22 mouse cellular contexts compared by ENCODE assay signal in the genomic region with DNA sequence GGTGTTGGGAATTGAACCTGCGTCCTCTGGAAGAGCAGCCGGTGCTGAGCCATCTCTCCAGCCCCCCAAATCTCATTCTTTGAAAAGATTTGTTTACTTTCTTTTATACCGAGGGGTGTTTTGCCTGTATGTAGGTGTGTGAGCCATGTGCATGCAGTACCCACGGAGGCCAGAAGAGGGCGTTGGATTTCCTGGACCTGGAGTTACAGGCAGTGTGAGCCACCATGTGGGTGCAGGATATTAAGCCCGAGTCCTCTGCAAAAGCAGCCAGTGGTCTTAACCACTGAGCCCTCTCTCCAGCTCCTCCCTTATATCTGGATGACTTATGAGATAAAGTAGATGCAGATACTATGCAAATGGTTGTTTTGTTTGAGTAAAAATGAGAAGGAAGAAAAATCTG. TPM values are rescaled to one million over a fixed set of nuclear protein-coding genes. Genes with fewer than 3 reads are reported as not detected.
DNase-seq lines count a peak whose midpoint lies in the region; TF ChIP-seq lines count a peak whose summit lies in the region.
"Had no signal": no experiment of that assay in that cellular context is flagged by ENCODE, and none has a peak within 500 bp of the region (broad histone marks: within the 10 kb centered on the region; RNA-seq: fewer than 3 reads in every experiment).

No protein-coding gene starts in this region.

- no peak for TF ChIP-seq POLR2A in testis, adult 2 months (IDR thresholded peaks at IDR 0.05; ENCODE audit: control insufficient read depth, low read depth, low read length)

- H3K36me3 ChIP-seq in testis, adult 2 months (ENCODE audit: control insufficient read depth, insufficient read depth, low read length): no peaks in the 10 kb centered on the region
- H3K36me3 ChIP-seq: heart, embryonic 15.5 days; hindbrain, embryonic 13.5 days; kidney, embryonic 15.5 days; neural tube, embryonic 15.5 days had no signal

- TF ChIP-seq CTCF in layer of hippocampus, adult 2 months (conservative IDR thresholded peaks at IDR 0.05): peak; percentile 69
- TF ChIP-seq CTCF in testis, adult 2 months (IDR thresholded peaks at IDR 0.05; ENCODE audit: control insufficient read depth, insufficient read depth, insufficient replicate concordance, low read depth, low read length): peak; percentile 86; the same call in 1 of the 2 replicates

- no peaks in the 10 kb centered on the region; the same call in 1 of the 2 replicates for H3K27me3 ChIP-seq in testis, adult 2 months (ENCODE audit: control insufficient read depth, insufficient read depth, low read length)

- no peak for DNase-seq in layer of hippocampus, adult 2 months (ENCODE audit: low spot score in 2 of 2)
- DNase-seq in layer of hippocampus, adult 18-20 months (ENCODE audit: low spot score in 2 of 2): no peak
- DNase-seq in testis, postnatal 14 days (ENCODE audit: low spot score): no peak
- peak; percentile 82 for DNase-seq in ZHBTc4 (ENCODE audit: low read depth, low spot score)
- DNase-seq in embryo, embryonic 10 days (ENCODE audit: low spot score): no peak
- DNase-seq in cerebellum, adult 18-20 months: no peak
- DNase-seq: adrenal gland, postnatal 25 days; cerebellum, adult 11 months; gastrocnemius, postnatal 36 days; layer of hippocampus, adult 9-11 months; right cerebral cortex, postnatal 25 days; thymus, postnatal 14 days had no signal

- no peak overlapping the region for H3K27ac ChIP-seq in layer of hippocampus, adult 2 months
- H3K27ac ChIP-seq in testis, adult 2 months (ENCODE audit: control insufficient read depth, insufficient read depth, low read depth, low read length): no peak overlapping the region
- H3K27ac ChIP-seq: forebrain, embryonic 13.5 days; heart, embryonic 15.5 days; hindbrain, embryonic 13.5 days; kidney, embryonic 15.5 days; neural tube, embryonic 15.5 days had no signal

- H3K4me1 ChIP-seq in testis, adult 2 months (ENCODE audit: control insufficient read depth, insufficient read depth, low read length): peaks cover 12% of the 10 kb centered on the region
- H3K4me1 ChIP-seq: heart, embryonic 15.5 days had no signal

- no peak overlapping the region for H3K4me3 ChIP-seq in layer of hippocampus, adult 2 months
- H3K4me3 ChIP-seq in testis, adult 2 months (ENCODE audit: control insufficient read depth, low read depth, low read length): no peak overlapping the region
- H3K4me3 ChIP-seq: forebrain, embryonic 13.5 days; heart, embryonic 15.5 days; hindbrain, embryonic 13.5 days; kidney, embryonic 15.5 days; neural tube, embryonic 15.5 days had no signal

RNA-seq across cellular contexts. Expression of gene Tspan17, which starts 13.8 kb away (rescaled TPM):
- 10 to 100 TPM; 96.7 to 97.7 TPM for total RNA-seq in layer of hippocampus, adult 2 months (2021)
- total RNA-seq in layer of hippocampus, adult 18-20 months (2021): 10 to 100 TPM; 75.8 to 78.0 TPM
- polyA plus RNA-seq in testis, adult 2 months (2012; rRNA removed): 12.4 and 14.3 TPM in 2 replicates

RNA-seq across cellular contexts. Expression of gene Eif4e1b, which starts 19.2 kb away (rescaled TPM):
- total RNA-seq in layer of hippocampus, adult 2 months (2021): not detected
- total RNA-seq in layer of hippocampus, adult 18-20 months (2021): not detected
- polyA plus RNA-seq in testis, adult 2 months (2012; rRNA removed): 0.43 and 0.51 TPM in 2 replicates
- total RNA-seq: adrenal gland, postnatal 25 days; gastrocnemius, postnatal 36 days; left cerebral cortex, postnatal 36 days; megakaryocyte progenitor cell, adult 5-6 weeks; monocyte, adult 5-6 weeks had no signal
- polyA plus RNA-seq: forebrain, embryonic 13.5 days; heart, embryonic 15.5 days; hindbrain, embryonic 13.5 days; kidney, embryonic 15.5 days; liver, embryonic 16.5 days; neural tube, embryonic 15.5 days had no signal

RNA-seq across cellular contexts. Expression of gene Sncb, which starts 36.6 kb away (rescaled TPM):
- 100 to 1,000 TPM; 655 to 657 TPM for total RNA-seq in layer of hippocampus, adult 2 months (2021)
- 100 to 1,000 TPM; 687 to 705 TPM for total RNA-seq in layer of hippocampus, adult 18-20 months (2021)
- polyA plus RNA-seq in testis, adult 2 months (2012; rRNA removed): 1.2 and 2.0 TPM in 2 replicates
- total RNA-seq: gastrocnemius, postnatal 36 days; megakaryocyte progenitor cell, adult 5-6 weeks; monocyte, adult 5-6 weeks had no signal
- polyA plus RNA-seq: heart, embryonic 15.5 days; liver, embryonic 16.5 days had no signal

RNA-seq across cellular contexts. Expression of gene Gprin1, which starts 53.3 kb away (rescaled TPM):
- 100 to 1,000 TPM; 146 to 150 TPM for total RNA-seq in layer of hippocampus, adult 2 months (2021)
- 100 to 1,000 TPM; 146 to 150 TPM for total RNA-seq in layer of hippocampus, adult 18-20 months (2021)
- polyA plus RNA-seq in testis, adult 2 months (2012; rRNA removed): 0.02 and 0.06 TPM in 2 replicates
- total RNA-seq: gastrocnemius, postnatal 36 days; megakaryocyte progenitor cell, adult 5-6 weeks; monocyte, adult 5-6 weeks had no signal
- polyA plus RNA-seq: liver, embryonic 16.5 days had no signal
